In the genomic region with DNA sequence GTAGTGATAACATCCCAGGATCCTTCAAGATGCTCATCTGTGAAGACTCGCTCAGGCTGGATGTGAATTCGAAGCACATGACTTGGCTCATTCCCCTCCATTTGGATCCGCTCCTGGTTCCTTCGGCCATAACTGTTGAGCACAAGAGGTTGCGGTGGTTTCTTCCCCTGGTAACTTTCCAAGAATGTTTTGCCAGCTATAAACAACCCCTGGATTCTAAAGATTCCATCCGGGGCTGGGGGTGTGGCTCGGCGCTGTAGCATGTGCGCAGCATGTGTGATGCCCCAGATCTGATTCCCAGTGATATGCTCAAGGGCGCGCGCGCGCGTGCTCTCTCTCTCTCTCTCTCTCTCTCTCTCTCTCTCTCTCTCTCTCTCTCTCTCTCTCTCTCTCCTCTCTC, we compare ENCODE assay signal across 26 mouse cellular contexts. TPM values are rescaled to one million over a fixed set of nuclear protein-coding genes. Genes with fewer than 3 reads are reported as not detected.
DNase-seq lines count a peak whose midpoint lies in the region; ATAC-seq and TF ChIP-seq lines count a peak whose summit lies in the region.
"Had no signal": no experiment of that assay in that cellular context is flagged by ENCODE, and none has a peak within 500 bp of the region (broad histone marks: within the 10 kb centered on the region; RNA-seq: fewer than 3 reads in every experiment).

No protein-coding gene starts in this region.

- DNase-seq in embryonic facial prominence, embryonic 14.5 days (ENCODE audit: low spot score): peak; percentile 81
- no peak for DNase-seq in embryonic facial prominence, embryonic 10.5 days (ENCODE audit: low spot score)
- peak; percentile 53 for DNase-seq in lung, embryonic 14.5 days
- DNase-seq in lung, postnatal 14 days: no peak
- DNase-seq in testis, postnatal 10 days (ENCODE audit: low spot score): no peak
- DNase-seq: adrenal gland, adult 8-10 months; adrenal gland, postnatal 14 days; adrenal gland, postnatal 36 days; B cell, adult 2 months; cerebellum, adult 11-12 months; cerebellum, adult 2 months; cerebellum, adult 9-10 months; cerebellum, postnatal 10 days; cerebellum, postnatal 25 days had no signal

- no peak overlapping the region for H3K9ac ChIP-seq in embryonic facial prominence, embryonic 14.5 days (ENCODE audit: low read depth, low read length)
- H3K9ac ChIP-seq in lung, embryonic 14.5 days: no peak overlapping the region
- H3K9ac ChIP-seq: embryonic facial prominence, embryonic 13.5 days; forebrain, embryonic 12.5 days had no signal

- ATAC-seq in embryonic facial prominence, embryonic 14.5 days (ENCODE audit: low read depth): no peak
- ATAC-seq in lung, embryonic 14.5 days (ENCODE audit: insufficient read depth): no peak
- ATAC-seq: activated CD4-positive, CD25-positive, alpha-beta regulatory T cell, adult 4 months; CD4-positive, CD25-positive, alpha-beta regulatory T cell, adult 4 months; forebrain, embryonic 14.5 days; forebrain, embryonic 16.5 days; Patski had no signal

- no peak for TF ChIP-seq CTCF in lung, embryonic 14.5 days (IDR thresholded peaks at IDR 0.05; ENCODE audit: low read depth)
- no peak for TF ChIP-seq CTCF in testis, adult 2 months (IDR thresholded peaks at IDR 0.05; ENCODE audit: control insufficient read depth, insufficient read depth, insufficient replicate concordance, low read depth, low read length)

- H3K4me2 ChIP-seq in embryonic facial prominence, embryonic 14.5 days (ENCODE audit: low read depth, low read length): no peak overlapping the region
- H3K4me2 ChIP-seq in lung, embryonic 14.5 days: no peak overlapping the region
- H3K4me2 ChIP-seq: embryonic facial prominence, embryonic 13.5 days; forebrain, embryonic 12.5 days had no signal

- no peaks in the 10 kb centered on the region for H3K4me1 ChIP-seq in embryonic facial prominence, embryonic 14.5 days (ENCODE audit: control insufficient read depth, insufficient read depth, low read length)
- H3K4me1 ChIP-seq in embryonic facial prominence, embryonic 10.5 days: peaks cover 5% of the 10 kb centered on the region; the same call in 1 of the 2 replicates
- no peaks in the 10 kb centered on the region for H3K4me1 ChIP-seq in lung, embryonic 14.5 days (ENCODE audit: insufficient read depth)
- peaks cover 8% of the 10 kb centered on the region for H3K4me1 ChIP-seq in testis, adult 2 months (ENCODE audit: control insufficient read depth, insufficient read depth, low read length)
- H3K4me1 ChIP-seq: embryonic facial prominence, embryonic 13.5 days had no signal

- no peaks in the 10 kb centered on the region for H3K9me3 ChIP-seq in embryonic facial prominence, embryonic 14.5 days (ENCODE audit: control insufficient read depth, low read length)
- no peaks in the 10 kb centered on the region for H3K9me3 ChIP-seq in embryonic facial prominence, embryonic 10.5 days
- H3K9me3 ChIP-seq in lung, embryonic 14.5 days (ENCODE audit: low read depth, low read length): no peaks in the 10 kb centered on the region
- H3K9me3 ChIP-seq: embryonic facial prominence, embryonic 13.5 days; forebrain, embryonic 10.5 days; forebrain, embryonic 12.5 days; G1E had no signal

- WGBS in embryonic facial prominence, embryonic 14.5 days: 77% methylated on average over 15 of the region's 15 CpGs
- WGBS in embryonic facial prominence, embryonic 10.5 days: 94% methylated on average over 15 of the region's 15 CpGs
- WGBS in lung, embryonic 14.5 days: 73% methylated on average over 15 of the region's 15 CpGs

- no peaks in the 10 kb centered on the region for H3K36me3 ChIP-seq in embryonic facial prominence, embryonic 14.5 days (ENCODE audit: control insufficient read depth, insufficient read depth, low read length)
- H3K36me3 ChIP-seq in embryonic facial prominence, embryonic 10.5 days (replicated peaks): no peaks in the 10 kb centered on the region
- H3K36me3 ChIP-seq in lung, embryonic 14.5 days (ENCODE audit: insufficient read depth): no peaks in the 10 kb centered on the region
- no peaks in the 10 kb centered on the region for H3K36me3 ChIP-seq in testis, adult 2 months (ENCODE audit: control insufficient read depth, insufficient read depth, low read length)
- H3K36me3 ChIP-seq: embryonic facial prominence, embryonic 13.5 days; forebrain, embryonic 10.5 days; forebrain, embryonic 12.5 days; G1E had no signal

- no peak overlapping the region for H3K27ac ChIP-seq in embryonic facial prominence, embryonic 14.5 days (replicated peaks; ENCODE audit: low read depth, low read length)
- no peak overlapping the region for H3K27ac ChIP-seq in embryonic facial prominence, embryonic 10.5 days (replicated peaks)
- H3K27ac ChIP-seq in lung, embryonic 14.5 days (ENCODE audit: low read depth): no peak overlapping the region
- H3K27ac ChIP-seq in testis, adult 2 months (ENCODE audit: control insufficient read depth, insufficient read depth, low read depth, low read length): peak overlapping the region; percentile 44
- H3K27ac ChIP-seq: embryonic facial prominence, embryonic 13.5 days; forebrain, embryonic 10.5 days; forebrain, embryonic 12.5 days had no signal

- H3K4me3 ChIP-seq in embryonic facial prominence, embryonic 14.5 days (ENCODE audit: low read depth, low read length): no peak overlapping the region
- H3K4me3 ChIP-seq in embryonic facial prominence, embryonic 10.5 days: no peak overlapping the region
- H3K4me3 ChIP-seq in lung, embryonic 14.5 days (ENCODE audit: low read depth, low read length): no peak overlapping the region
- H3K4me3 ChIP-seq in testis, adult 2 months (ENCODE audit: control insufficient read depth, low read depth, low read length): peak overlapping the region; percentile 87
- H3K4me3 ChIP-seq: embryonic facial prominence, embryonic 13.5 days; erythroblast, embryonic 14.5 days; forebrain, embryonic 10.5 days; forebrain, embryonic 12.5 days had no signal

- no peaks in the 10 kb centered on the region for H3K27me3 ChIP-seq in embryonic facial prominence, embryonic 14.5 days (replicated peaks; ENCODE audit: control insufficient read depth, insufficient read depth, low read length)
- peaks cover 13% of the 10 kb centered on the region; the same call in 1 of the 2 replicates for H3K27me3 ChIP-seq in embryonic facial prominence, embryonic 10.5 days (replicated peaks; ENCODE audit: low read depth, poor library complexity, severe bottlenecking)
- no peaks in the 10 kb centered on the region for H3K27me3 ChIP-seq in lung, embryonic 14.5 days (ENCODE audit: insufficient read depth, low read length)
- no peaks in the 10 kb centered on the region for H3K27me3 ChIP-seq in testis, adult 2 months (ENCODE audit: control insufficient read depth, insufficient read depth, low read length)
- H3K27me3 ChIP-seq: Patski had no signal

- no peak; the same call in 1 of the 2 replicates for TF ChIP-seq POLR2A in testis, adult 2 months (IDR thresholded peaks at IDR 0.05; ENCODE audit: control insufficient read depth, low read depth, low read length)

RNA-seq across cellular contexts. Expression of gene 4932438H23Rik, which starts 35.0 kb away (rescaled TPM):
- 0.49 and 0.72 TPM in 2 replicates for polyA plus RNA-seq in embryonic facial prominence, embryonic 14.5 days (2014; fragmentation: Nextera tagmentation; extraction: Ambion mirVana)
- polyA plus RNA-seq in embryonic facial prominence, embryonic 10.5 days (2016; fragmentation: Nextera tagmentation; extraction: Ambion mirVana): 0.15 TPM in 1 of 2 replicates, not detected in the other
- 0.11 TPM in 1 of 2 replicates, not detected in the other for polyA plus RNA-seq in lung, embryonic 14.5 days (2014; fragmentation: Nextera tagmentation; extraction: Ambion mirVana)
- polyA plus RNA-seq in testis, adult 2 months (2012; rRNA removed): 37.7 and 38.8 TPM in 2 replicates
- polyA plus RNA-seq: embryonic facial prominence, embryonic 11.5 days; embryonic facial prominence, embryonic 13.5 days; erythroblast, embryonic 14.5 days; Patski had no signal

Comparison
In these comparisons a context has a peak if more than half of its experiments do, and no peak if none do; other contexts are left out.
1. DNase-seq: peak in embryonic facial prominence, embryonic 14.5 days (single experiment) and lung, embryonic 14.5 days (single experiment); none in embryonic facial prominence, embryonic 10.5 days (single experiment), lung, postnatal 14 days (single experiment) and testis, postnatal 10 days (single experiment).
2. RNA of gene 4932438H23Rik, which starts 35.0 kb away (polyA plus RNA-seq): 37.7 to 38.8 TPM in testis, adult 2 months; 0.49 to 0.72 TPM in embryonic facial prominence, embryonic 14.5 days, 0.11 TPM in lung, embryonic 14.5 days and 0.15 TPM in embryonic facial prominence, embryonic 10.5 days; every median in the first group is over 10 times any median in the second.